Mouse (Mus musculus): ENCODE measurements at regions not wholly inside any gene's neighbourhood (a gene's known extent, or its start where the extent isn't known, plus 50 kb on each side); places are given as distances from the start of the nearest gene placed in this dataset.

- Histone ChIP-seq H3K36me3 (ENCODE audit: control insufficient read depth, insufficient read depth, low read length) (no peaks in the 10 kb centered on the region), H3K9me3 (replicated peaks; ENCODE audit: control insufficient read depth, low read length) (no peaks in the 10 kb centered on the region), H3K4me2 (ENCODE audit: low read length) (no peak overlapping the region), H3K27me3 (replicated peaks; ENCODE audit: control insufficient read depth, insufficient read depth, low read length) (no peaks in the 10 kb centered on the region), H3K4me3 (ENCODE audit: low read depth, low read length) (no peak overlapping the region), H3K9ac (ENCODE audit: low read length) (no peak overlapping the region), H3K4me1 (ENCODE audit: control insufficient read depth, insufficient read depth, low read length) (peaks cover 7% of the 10 kb centered on the region; the same call in 1 of the 2 replicates), H3K27ac (ENCODE audit: low read depth, low read length) (no peak overlapping the region)
- WGBS: 61% methylated on average over 4 of the region's 4 CpGs
- no peak for ATAC-seq
- no peak for DNase-seq (ENCODE audit: low spot score)
Measured at GRCm38 (mm10) chr2:117866946-117867345, 244.7 kb upstream of the Thbs1 start.

GRCm38 (mm10) chr2:117867409-117867808 lies 244.3 kb upstream of the Thbs1 start:
- DNase-seq (ENCODE audit: low spot score) (no peak), ATAC-seq (no peak)
- no peaks in the 10 kb centered on the region for H3K36me3 ChIP-seq (ENCODE audit: control insufficient read depth, insufficient read depth, low read length)
- no peak overlapping the region for H3K27ac ChIP-seq (ENCODE audit: low read depth, low read length)
- no peaks in the 10 kb centered on the region for H3K27me3 ChIP-seq (replicated peaks; ENCODE audit: control insufficient read depth, insufficient read depth, low read length)
- H3K9me3 ChIP-seq (replicated peaks; ENCODE audit: control insufficient read depth, low read length): no peaks in the 10 kb centered on the region
- no peak overlapping the region for H3K4me3 ChIP-seq (ENCODE audit: low read depth, low read length)
- 51% methylated on average over 3 of the region's 3 CpGs for WGBS
- no peak overlapping the region for H3K9ac ChIP-seq (ENCODE audit: low read length)
- peaks cover 9% of the 10 kb centered on the region; the same call in 1 of the 2 replicates for H3K4me1 ChIP-seq (ENCODE audit: control insufficient read depth, insufficient read depth, low read length)
- H3K4me2 ChIP-seq (ENCODE audit: low read length): no peak overlapping the region

DNA sequence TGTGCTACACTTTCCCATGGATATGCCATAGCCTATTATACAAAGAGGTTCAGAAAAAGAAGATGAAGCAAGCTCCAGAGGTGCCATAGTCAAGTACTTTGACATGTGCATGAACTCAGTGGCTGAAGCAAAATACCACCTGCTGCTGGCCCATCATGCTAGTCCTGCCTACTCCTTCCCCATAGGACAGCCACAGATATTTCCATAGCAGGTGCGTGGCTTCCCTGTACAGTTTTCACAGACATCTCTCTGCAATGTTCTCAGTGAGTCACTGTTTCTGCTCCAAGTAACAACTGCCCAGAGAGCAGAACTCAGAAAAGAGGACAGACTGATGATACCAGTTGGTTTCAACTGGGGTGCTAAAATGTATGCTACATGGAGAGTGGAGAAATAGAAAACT lies 242.8 kb upstream of the Thbs1 start:
- Histone ChIP-seq H3K27ac (ENCODE audit: low read depth, low read length) (no peak overlapping the region), H3K27me3 (replicated peaks; ENCODE audit: control insufficient read depth, insufficient read depth, low read length) (no peaks in the 10 kb centered on the region)
- no peak for ATAC-seq

DNA sequence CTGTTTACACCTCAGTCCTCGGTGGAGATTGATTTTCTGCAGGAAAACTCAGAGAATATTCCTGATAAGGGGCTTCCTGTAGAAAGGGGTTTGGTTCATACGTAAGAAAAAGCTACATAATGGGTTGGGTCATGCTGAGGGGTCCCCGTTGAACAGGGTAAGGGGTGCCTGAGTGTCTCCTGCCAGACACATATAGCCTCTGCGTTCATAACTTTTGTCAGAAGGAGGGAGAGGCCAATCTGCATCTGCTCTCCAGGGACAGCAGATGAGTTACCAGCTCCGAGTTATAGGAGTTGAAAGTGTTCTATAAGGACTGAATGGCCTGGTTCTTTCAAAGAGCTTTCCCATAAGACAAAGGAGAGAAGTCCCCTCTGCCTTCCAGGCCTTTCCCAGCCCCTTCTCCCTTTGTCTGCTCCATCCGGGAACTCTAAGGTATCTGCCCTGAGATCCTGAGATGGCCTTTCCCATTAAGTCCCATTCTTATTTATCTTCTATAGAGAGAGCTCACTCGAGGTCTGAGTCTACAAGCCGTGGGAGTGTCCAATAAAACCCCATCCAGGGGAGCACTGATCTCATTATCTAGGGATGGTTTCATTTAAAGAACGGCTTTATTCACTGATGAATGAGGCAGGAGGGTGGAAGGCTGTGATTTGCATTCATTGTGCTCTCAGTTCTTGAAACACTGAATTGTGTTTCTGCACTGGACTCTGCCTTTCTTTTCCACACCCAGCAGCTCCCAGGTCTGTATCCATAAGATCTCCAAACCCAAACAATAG lies 240.0 kb upstream of the Thbs1 start:
- no peak overlapping the region for H3K9ac ChIP-seq (ENCODE audit: low read length)
- 22% methylated on average over 9 of the region's 9 CpGs for WGBS
- peak; percentile 5 for DNase-seq (ENCODE audit: low spot score)
- ATAC-seq: 0 out of 2 replicates have a peak, but pooled peaks have one; percentile 5
- peaks cover 9% of the 10 kb centered on the region; the same call in 1 of the 2 replicates for H3K4me1 ChIP-seq (ENCODE audit: control insufficient read depth, insufficient read depth, low read length)
- no peaks in the 10 kb centered on the region for H3K27me3 ChIP-seq (replicated peaks; ENCODE audit: control insufficient read depth, insufficient read depth, low read length)
- H3K27ac ChIP-seq (ENCODE audit: low read depth, low read length): no peak overlapping the region
- no peak overlapping the region for H3K4me3 ChIP-seq (ENCODE audit: low read depth, low read length)
- H3K9me3 ChIP-seq (replicated peaks; ENCODE audit: control insufficient read depth, low read length): no peaks in the 10 kb centered on the region
- no peaks in the 10 kb centered on the region for H3K36me3 ChIP-seq (ENCODE audit: control insufficient read depth, insufficient read depth, low read length)
- H3K4me2 ChIP-seq (ENCODE audit: low read length): no peak overlapping the region

More for the DNA sequence above, 242.8 kb upstream of the Thbs1 start:
- no peak overlapping the region for H3K4me2 ChIP-seq (ENCODE audit: low read length)
- H3K36me3 ChIP-seq (ENCODE audit: control insufficient read depth, insufficient read depth, low read length): no peaks in the 10 kb centered on the region
- H3K4me3 ChIP-seq (ENCODE audit: low read depth, low read length): no peak overlapping the region
- no peaks in the 10 kb centered on the region for H3K9me3 ChIP-seq (replicated peaks; ENCODE audit: control insufficient read depth, low read length)
- peaks cover 9% of the 10 kb centered on the region; the same call in 1 of the 2 replicates for H3K4me1 ChIP-seq (ENCODE audit: control insufficient read depth, insufficient read depth, low read length)
- no peak for DNase-seq (ENCODE audit: low spot score)
- no peak overlapping the region for H3K9ac ChIP-seq (ENCODE audit: low read length)
- 95% methylated on average over 1 of the region's 1 CpGs for WGBS

DNA sequence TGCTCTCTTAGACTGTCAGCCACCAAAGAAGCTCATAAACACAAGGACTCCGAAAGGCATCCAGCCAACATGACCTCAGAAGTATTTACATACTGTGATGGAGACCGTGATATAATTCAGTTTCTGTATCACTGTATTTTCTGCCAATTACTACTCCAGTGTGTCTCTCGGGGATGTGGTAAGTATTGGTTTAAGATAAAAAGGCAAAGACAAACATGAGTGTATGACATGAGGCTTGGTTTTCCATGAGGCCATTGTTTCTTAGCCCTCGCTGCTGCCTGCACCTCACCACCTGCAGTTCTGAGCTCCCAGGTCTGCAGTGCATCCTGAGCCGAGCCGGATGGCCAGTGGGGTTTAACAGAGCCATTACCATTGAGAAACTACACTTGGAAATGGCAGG lies 233.9 kb upstream of the Thbs1 start:
- H3K4me2 ChIP-seq (ENCODE audit: low read length): no peak overlapping the region
- DNase-seq (ENCODE audit: low spot score): no peak
- H3K27ac ChIP-seq (ENCODE audit: low read depth, low read length): no peak overlapping the region
- H3K9me3 ChIP-seq (replicated peaks; ENCODE audit: control insufficient read depth, low read length): no peaks in the 10 kb centered on the region
- H3K9ac ChIP-seq (ENCODE audit: low read length): no peak overlapping the region
- WGBS: 88% methylated on average over 6 of the region's 6 CpGs
- H3K4me3 ChIP-seq (ENCODE audit: low read depth, low read length): no peak overlapping the region
- H3K36me3 ChIP-seq (ENCODE audit: control insufficient read depth, insufficient read depth, low read length): no peaks in the 10 kb centered on the region
- no peaks in the 10 kb centered on the region for H3K4me1 ChIP-seq (ENCODE audit: control insufficient read depth, insufficient read depth, low read length)
- H3K27me3 ChIP-seq (replicated peaks; ENCODE audit: control insufficient read depth, insufficient read depth, low read length): no peaks in the 10 kb centered on the region
- ATAC-seq: no peak

- no peak overlapping the region for H3K4me2 ChIP-seq (ENCODE audit: low read length)
- no peak for ATAC-seq
- H3K27ac ChIP-seq (ENCODE audit: low read depth, low read length): no peak overlapping the region
- no peak for DNase-seq (ENCODE audit: low spot score)
- no peaks in the 10 kb centered on the region for H3K27me3 ChIP-seq (replicated peaks; ENCODE audit: control insufficient read depth, insufficient read depth, low read length)
- no peaks in the 10 kb centered on the region for H3K4me1 ChIP-seq (ENCODE audit: control insufficient read depth, insufficient read depth, low read length)
- no peak overlapping the region for H3K4me3 ChIP-seq (ENCODE audit: low read depth, low read length)
- WGBS: 87% methylated on average over 4 of the region's 4 CpGs
- no peaks in the 10 kb centered on the region for H3K36me3 ChIP-seq (ENCODE audit: control insufficient read depth, insufficient read depth, low read length)
- no peaks in the 10 kb centered on the region for H3K9me3 ChIP-seq (replicated peaks; ENCODE audit: control insufficient read depth, low read length)
- no peak overlapping the region for H3K9ac ChIP-seq (ENCODE audit: low read length)
Measured at GRCm38 (mm10) chr2:117882136-117882535, 229.5 kb upstream of the Thbs1 start.

DNA sequence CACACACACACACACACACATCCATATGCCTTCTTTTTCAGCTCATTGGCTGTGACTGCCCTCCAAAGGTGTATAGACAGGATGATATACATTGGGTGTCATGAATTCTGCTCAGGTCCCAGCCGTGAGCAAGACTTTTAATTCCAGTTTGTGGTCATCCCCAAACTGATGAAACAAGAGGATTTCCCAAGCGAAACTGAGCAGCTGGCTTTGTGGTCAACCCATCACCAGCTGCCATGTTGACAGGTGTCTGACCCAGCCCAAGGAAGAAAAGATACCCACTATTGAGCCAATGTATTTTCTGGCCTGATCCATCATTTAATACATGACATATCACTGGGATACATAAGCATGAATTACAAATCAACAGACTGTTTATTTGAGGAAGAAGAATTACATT lies 228.8 kb upstream of the Thbs1 start:
- no peak for ATAC-seq
- Histone ChIP-seq H3K4me3 (ENCODE audit: low read depth, low read length) (no peak overlapping the region), H3K36me3 (ENCODE audit: control insufficient read depth, insufficient read depth, low read length) (no peaks in the 10 kb centered on the region), H3K4me2 (ENCODE audit: low read length) (no peak overlapping the region), H3K9ac (ENCODE audit: low read length) (no peak overlapping the region), H3K27ac (ENCODE audit: low read depth, low read length) (no peak overlapping the region), H3K9me3 (replicated peaks; ENCODE audit: control insufficient read depth, low read length) (no peaks in the 10 kb centered on the region), H3K4me1 (ENCODE audit: control insufficient read depth, insufficient read depth, low read length) (no peaks in the 10 kb centered on the region), H3K27me3 (replicated peaks; ENCODE audit: control insufficient read depth, insufficient read depth, low read length) (no peaks in the 10 kb centered on the region)
- 89% methylated on average over 2 of the region's 2 CpGs for WGBS
- DNase-seq (ENCODE audit: low spot score): no peak

- Histone ChIP-seq H3K9me3 (replicated peaks; ENCODE audit: control insufficient read depth, low read length) (no peaks in the 10 kb centered on the region), H3K4me1 (ENCODE audit: control insufficient read depth, insufficient read depth, low read length) (no peaks in the 10 kb centered on the region), H3K27ac (ENCODE audit: low read depth, low read length) (no peak overlapping the region), H3K4me3 (ENCODE audit: low read depth, low read length) (no peak overlapping the region), H3K9ac (ENCODE audit: low read length) (no peak overlapping the region), H3K36me3 (ENCODE audit: control insufficient read depth, insufficient read depth, low read length) (no peaks in the 10 kb centered on the region), H3K4me2 (ENCODE audit: low read length) (no peak overlapping the region), H3K27me3 (replicated peaks; ENCODE audit: control insufficient read depth, insufficient read depth, low read length) (no peaks in the 10 kb centered on the region)
- ATAC-seq: no peak
- DNase-seq (ENCODE audit: low spot score): no peak
- WGBS: 90% methylated on average over 3 of the region's 3 CpGs
Measured at GRCm38 (mm10) chr2:117886516-117886915, 225.2 kb upstream of the Thbs1 start.

DNA sequence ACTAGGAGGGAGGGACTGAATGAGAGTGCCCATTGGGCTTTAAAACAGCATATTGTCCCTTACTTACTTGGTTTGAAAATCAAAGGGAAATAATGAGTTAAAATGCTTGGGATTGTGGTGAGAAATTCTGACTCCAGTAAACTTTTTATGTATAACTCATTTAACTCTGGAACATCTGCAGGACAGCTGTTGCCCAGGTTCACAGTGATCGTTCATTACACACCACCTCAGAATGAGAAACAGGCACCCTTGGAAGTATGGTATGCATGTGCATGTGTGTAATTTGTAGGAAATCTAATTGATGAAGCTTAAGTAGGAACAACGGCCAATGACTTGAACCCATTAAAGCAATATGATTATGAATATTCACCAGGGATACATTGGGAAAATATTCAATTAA lies 210.4 kb upstream of the Thbs1 start:
- no peak overlapping the region for H3K4me3 ChIP-seq (ENCODE audit: low read depth, low read length)
- H3K27me3 ChIP-seq (replicated peaks; ENCODE audit: control insufficient read depth, insufficient read depth, low read length): no peaks in the 10 kb centered on the region
- DNase-seq (ENCODE audit: low spot score) (no peak), ATAC-seq (no peak)
- no peak overlapping the region for H3K27ac ChIP-seq (ENCODE audit: low read depth, low read length)
- H3K4me2 ChIP-seq (ENCODE audit: low read length): no peak overlapping the region
- no peak overlapping the region for H3K9ac ChIP-seq (ENCODE audit: low read length)
- H3K4me1 ChIP-seq (ENCODE audit: control insufficient read depth, insufficient read depth, low read length): no peaks in the 10 kb centered on the region
- H3K36me3 ChIP-seq (ENCODE audit: control insufficient read depth, insufficient read depth, low read length): no peaks in the 10 kb centered on the region
- 87% methylated on average over 2 of the region's 2 CpGs for WGBS
- no peaks in the 10 kb centered on the region for H3K9me3 ChIP-seq (replicated peaks; ENCODE audit: control insufficient read depth, low read length)
